Mouse (Mus musculus) heart, postnatal 0 days (tissue): Measurements from ENCODE around the gene Tmsb15a. TPM values are rescaled to one million over a fixed set of nuclear protein-coding genes. Genes with fewer than 3 reads are reported as not detected.
A peak's percentile ranks its signal among the peaks of the same experiment; 100 is the strongest.
"Not testable (repeated sequence)": the region's sequence is repeated elsewhere in the genome, so short reads cannot be mapped to it uniquely, and the experiment has no call there.

Experiments used
- ATAC-seq: fragments of 200-750 bp; cut with Nextera tagmentation; 2 replicates; pipeline ENCODE4 v1.8.0; 2017; ENCODE audit warnings: low read depth, moderate number of reproducible peaks, moderate library complexity; ENCODE audit not compliant: insufficient read depth
- DNase-seq: peaks from one replicate; pipeline ENCODE4 v3.0.0-alpha.2; 2016; ENCODE audit warnings: low spot score
- H3K27ac ChIP-seq: fragments of 300-500 bp; sonication (generic); 2 replicates; pipeline ENCODE4 v1.5.1; 2014; ENCODE audit warnings: low read depth, mild to moderate bottlenecking
- H3K27me3 ChIP-seq: fragments of 300-500 bp; sonication (generic); 2 replicates; pipeline ENCODE4 v1.6.1; 2014; ENCODE audit warnings: low read length, mixed read lengths; ENCODE audit not compliant: control insufficient read depth, insufficient read depth
- H3K36me3 ChIP-seq: fragments of 300-500 bp; sonication (generic); replicated peaks from 2 replicates; pipeline ENCODE4 v1.6.1; 2014; ENCODE audit warnings: low read length, mixed read lengths; ENCODE audit not compliant: control insufficient read depth, insufficient read depth
- H3K4me1 ChIP-seq: fragments of 300-500 bp; sonication (generic); 2 replicates; pipeline ENCODE4 v1.6.1; 2014; ENCODE audit warnings: antibody characterized with exemption; ENCODE audit not compliant: control insufficient read depth, insufficient read depth
- H3K4me2 ChIP-seq: fragments of 300-500 bp; sonication (generic); 2 replicates; pipeline ENCODE4 v1.6.1; 2014; ENCODE audit warnings: low read depth, mild to moderate bottlenecking, low read length, moderate library complexity
- H3K4me3 ChIP-seq: fragments of 300-500 bp; sonication (generic); 2 replicates; pipeline ENCODE4 v1.5.1; 2014; ENCODE audit warnings: low read depth, low read length
- H3K9ac ChIP-seq: fragments of 300-500 bp; sonication (generic); replicated peaks from 2 replicates; pipeline ENCODE4 v1.6.1; 2014; ENCODE audit warnings: low read depth, low read length, mixed read lengths
- H3K9me3 ChIP-seq: fragments of 300-500 bp; sonication (generic); replicated peaks from 2 replicates; pipeline ENCODE4 v1.6.1; 2016; ENCODE audit warnings: low read length; ENCODE audit not compliant: control insufficient read depth
- CTCF ChIP-seq: IDR thresholded peaks from 2 replicates; pipeline ENCODE4 v1.5.1; 2016; ENCODE audit warnings: antibody characterized with exemption, control low read depth, low read depth
- EP300 ChIP-seq: IDR thresholded peaks from 2 replicates; pipeline ENCODE4 v1.6.1; 2016; ENCODE audit warnings: antibody characterized with exemption, low read depth
- WGBS: fragments of 180-500 bp; shearing (Covaris S2); extraction: QIAGEN DNeasy Blood & Tissue Kit; methylation state at CpG from one replicate; pipeline ENCODE4 v1.1.7; 2014; 5-methylcytosine and 5-hydroxymethylcytosine counted together
- polyA plus RNA-seq: library from polyadenylated mRNA; unstranded; fragments of >200 nt; fragmentation: Nextera tagmentation; extraction: Ambion mirVana; gene quantifications from 2 replicates; pipeline ENCODE4 v1.2.1, GENCODE M21; 2015
- total RNA-seq: library from RNA; depleted of rRNA; stranded (reverse); fragments of >200 nt; gene quantifications from 2 replicates; pipeline ENCODE4 v1.2.3, GENCODE M21; 2014; ENCODE audit warnings: low replicate concordance; rRNA removed

The Tmsb15a gene
- total RNA-seq (not detected in 2 replicates), polyA plus RNA-seq (0.88 TPM in 1 of 2 replicates, not detected in the other)

DNA sequence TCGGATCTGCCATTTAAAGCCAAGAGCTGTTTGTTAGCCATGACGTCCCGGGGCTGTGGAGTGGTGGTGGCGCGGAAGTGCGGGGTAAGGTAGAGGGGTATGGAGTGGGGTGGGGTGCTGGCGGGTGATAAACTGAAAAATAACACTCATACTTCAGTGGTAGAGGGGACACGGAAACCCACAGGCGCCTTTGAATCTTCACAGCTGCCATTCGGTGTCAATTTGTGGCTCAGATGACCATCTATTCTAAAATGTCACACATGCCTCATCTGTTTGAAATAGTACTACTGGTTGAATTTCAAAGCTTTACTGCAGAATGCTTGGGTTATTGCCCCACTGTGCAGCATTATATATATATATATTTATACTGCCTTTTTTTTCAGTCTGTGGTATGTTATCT, at the start of gene Tmsb15a:
Tmsb15a (minus strand) TSS at position 101 of the 400 bp plus-strand sequence.
- H3K36me3 ChIP-seq: no peaks in the 10 kb centered on the region
- H3K27ac ChIP-seq: no peak within 1 kb of the TSS
- no peak within 1 kb of the TSS for H3K4me3 ChIP-seq
- no peak within 1 kb of the TSS for H3K9ac ChIP-seq
- WGBS: 84% methylated on average over 10 of the region's 10 CpGs
- H3K4me1 ChIP-seq: no peaks in the 10 kb centered on the region
- TF ChIP-seq EP300: no peak
- TF ChIP-seq CTCF: no peak
- DNase-seq: no peak
- no peaks in the 10 kb centered on the region for H3K27me3 ChIP-seq
- ATAC-seq: no peak
- H3K9me3 ChIP-seq: no peaks in the 10 kb centered on the region
- H3K4me2 ChIP-seq: no peak within 1 kb of the TSS

DNA sequence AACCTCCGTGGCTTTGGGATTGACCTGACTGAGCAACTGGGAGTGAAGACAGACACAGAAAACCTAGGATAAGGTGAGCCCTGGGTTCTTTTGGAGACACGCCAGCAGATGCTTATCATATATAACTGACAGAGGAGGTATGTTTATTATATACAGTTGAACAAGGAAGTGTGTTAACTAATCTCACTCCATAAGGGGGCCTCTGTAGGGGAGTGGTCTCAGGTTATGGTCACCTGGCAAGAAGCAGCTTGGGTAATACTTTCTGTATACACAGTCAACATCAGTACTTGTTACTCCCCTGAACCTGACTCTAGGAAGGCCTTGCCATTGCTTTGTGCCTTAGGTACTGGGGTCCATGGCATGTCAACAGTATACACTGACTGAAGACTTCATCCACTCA, 43.5 kb upstream of the Tmsb15a start:
- Histone ChIP-seq H3K9ac (no peak overlapping the region), H3K4me1 (no peaks in the 10 kb centered on the region), H3K27ac (no peak overlapping the region), H3K4me2 (no peak overlapping the region), H3K36me3 (no peaks in the 10 kb centered on the region), H3K9me3 (no peaks in the 10 kb centered on the region), H3K4me3 (no peak overlapping the region), H3K27me3 (no peaks in the 10 kb centered on the region)
- ATAC-seq: no peak
- TF ChIP-seq EP300 (no peak), CTCF (no peak)
- 46% methylated on average over 2 of the region's 2 CpGs for WGBS
- no peak for DNase-seq

DNA sequence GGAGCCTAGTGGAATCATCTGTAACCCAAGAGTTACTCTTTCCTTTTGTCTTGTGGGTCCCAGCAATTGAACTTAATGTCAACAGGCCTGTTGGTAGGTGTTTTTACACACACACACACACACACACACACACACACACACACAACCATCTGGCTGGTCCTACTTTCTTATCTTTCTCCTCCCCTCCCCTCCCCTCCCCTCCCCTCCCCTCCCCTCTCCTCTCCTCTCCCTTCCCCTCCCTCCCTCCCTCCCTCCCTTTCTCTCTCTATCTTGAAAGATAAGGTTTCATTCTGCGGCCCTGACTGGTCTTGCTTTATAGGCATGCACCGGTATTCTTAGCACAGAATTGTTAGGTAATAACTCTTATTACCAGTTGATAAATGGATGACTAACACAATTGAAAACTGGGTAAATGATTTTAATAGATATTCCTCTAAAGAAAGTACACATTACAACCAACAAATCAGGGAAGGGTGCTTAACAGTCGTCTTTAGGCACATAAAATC, 43.0 kb upstream of the Tmsb15a start:
- H3K9ac ChIP-seq: no peak overlapping the region
- no peaks in the 10 kb centered on the region for H3K27me3 ChIP-seq
- no peaks in the 10 kb centered on the region for H3K36me3 ChIP-seq
- 52% methylated on average over 3 of the region's 3 CpGs for WGBS
- no peak overlapping the region for H3K4me2 ChIP-seq
- no peaks in the 10 kb centered on the region for H3K4me1 ChIP-seq
- H3K4me3 ChIP-seq: no peak overlapping the region
- H3K27ac ChIP-seq: no peak overlapping the region
- H3K9me3 ChIP-seq: no peaks in the 10 kb centered on the region
- no peak for TF ChIP-seq EP300
- TF ChIP-seq CTCF: no peak
- no peak for ATAC-seq
- DNase-seq: no peak

DNA sequence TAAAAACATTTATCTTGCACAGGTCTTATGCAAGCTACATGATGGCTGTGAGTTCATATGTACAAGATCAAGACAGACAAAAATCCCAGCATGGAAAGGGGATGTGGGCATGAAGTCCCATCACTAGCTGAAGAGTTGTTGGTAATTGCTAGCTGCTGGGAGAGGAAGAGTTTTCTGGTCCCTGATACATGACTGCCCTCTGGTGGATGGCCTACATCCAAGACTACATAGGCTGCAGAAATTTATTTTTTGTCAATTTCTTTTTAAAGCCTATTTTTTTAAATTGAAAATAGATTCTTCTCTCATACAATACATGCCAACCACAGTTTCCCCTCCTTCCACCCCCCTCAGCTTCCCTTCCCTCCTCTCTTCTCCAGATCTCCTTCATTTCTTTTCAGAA, 36.6 kb upstream of the Tmsb15a start:
- H3K27me3 ChIP-seq: no peaks in the 10 kb centered on the region
- H3K27ac ChIP-seq: no peak overlapping the region
- peak; percentile 35 for DNase-seq
- ATAC-seq: no peak
- H3K9me3 ChIP-seq: no peaks in the 10 kb centered on the region
- peaks cover 4% of the 10 kb centered on the region; the same call in 1 of the 2 replicates for H3K36me3 ChIP-seq
- no peak overlapping the region for H3K4me2 ChIP-seq
- H3K4me1 ChIP-seq: no peaks in the 10 kb centered on the region
- peak; percentile 56 for TF ChIP-seq CTCF
- no peak for TF ChIP-seq EP300
- H3K4me3 ChIP-seq: no peak overlapping the region
- H3K9ac ChIP-seq: no peak overlapping the region

DNA sequence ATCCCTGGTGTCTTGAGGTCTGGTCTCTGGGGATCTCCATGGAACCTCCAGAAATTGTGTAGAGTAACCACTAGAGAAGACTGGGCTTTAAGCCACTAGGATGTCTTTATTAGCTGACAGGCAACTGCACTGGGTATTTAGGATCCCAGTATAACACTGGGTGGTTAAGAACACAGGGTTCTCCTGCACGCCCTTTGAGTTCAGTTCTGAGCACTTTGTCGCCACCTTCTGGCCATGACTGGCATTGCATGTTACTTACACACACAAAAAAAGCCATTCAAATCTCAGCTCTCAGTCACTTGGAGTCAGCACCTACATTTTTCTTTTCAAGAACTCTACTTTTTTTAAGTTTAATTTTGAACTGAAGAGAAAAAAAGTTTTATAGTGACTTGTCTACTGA, 27.8 kb upstream of the Tmsb15a start:
- Histone ChIP-seq H3K27ac (no peak overlapping the region), H3K9ac (no peak overlapping the region), H3K27me3 (no peaks in the 10 kb centered on the region), H3K4me2 (no peak overlapping the region), H3K4me1 (no peaks in the 10 kb centered on the region), H3K9me3 (no peaks in the 10 kb centered on the region), H3K36me3 (peaks cover 12% of the 10 kb centered on the region; the same call in 1 of the 2 replicates), H3K4me3 (no peak overlapping the region)
- DNase-seq (peak; percentile 53), ATAC-seq (no peak; the same call in 1 of the 2 replicates)
- 0% methylated on average over 2 of the region's 2 CpGs for WGBS
- TF ChIP-seq EP300 (no peak), CTCF (peak; percentile 77)

DNA sequence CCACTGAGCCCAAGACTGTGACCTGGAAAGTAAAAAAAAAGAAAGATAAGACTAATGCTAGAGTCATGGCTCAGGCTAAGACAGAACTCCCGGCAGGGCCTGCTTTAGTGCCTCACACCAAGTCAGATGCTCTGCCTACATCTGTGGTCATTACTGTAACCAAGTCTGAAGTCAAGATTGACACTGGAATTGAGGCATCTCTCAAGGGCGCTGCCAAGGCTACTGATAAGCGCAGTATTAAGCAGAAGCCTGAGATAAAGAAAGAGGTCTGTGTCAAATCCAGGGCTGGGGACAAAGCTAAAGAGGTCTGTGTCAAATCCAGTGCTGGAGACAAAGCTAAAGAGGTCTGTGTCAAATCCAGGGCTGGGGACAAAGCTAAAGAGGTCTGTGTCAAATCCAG, 20.3 kb upstream of the Tmsb15a start:
- H3K4me3 ChIP-seq, DNase-seq, H3K9me3 ChIP-seq, H3K27me3 ChIP-seq, H3K36me3 ChIP-seq, H3K4me2 ChIP-seq, H3K9ac ChIP-seq, ATAC-seq, H3K4me1 ChIP-seq, H3K27ac ChIP-seq: not testable (repeated sequence)
- WGBS: 59% methylated on average over 3 of the region's 3 CpGs
